Mouse (Mus musculus): ENCODE data around the gene Gstm3. TPM values are rescaled to one million over a fixed set of nuclear protein-coding genes. Genes with fewer than 3 reads are reported as not detected.

The Gstm3 gene
- 1.1 TPM in 1 of 2 replicates, not detected in the other for polyA plus RNA-seq (2012; rRNA removed; ENCODE audit: low replicate concordance)

DNA sequence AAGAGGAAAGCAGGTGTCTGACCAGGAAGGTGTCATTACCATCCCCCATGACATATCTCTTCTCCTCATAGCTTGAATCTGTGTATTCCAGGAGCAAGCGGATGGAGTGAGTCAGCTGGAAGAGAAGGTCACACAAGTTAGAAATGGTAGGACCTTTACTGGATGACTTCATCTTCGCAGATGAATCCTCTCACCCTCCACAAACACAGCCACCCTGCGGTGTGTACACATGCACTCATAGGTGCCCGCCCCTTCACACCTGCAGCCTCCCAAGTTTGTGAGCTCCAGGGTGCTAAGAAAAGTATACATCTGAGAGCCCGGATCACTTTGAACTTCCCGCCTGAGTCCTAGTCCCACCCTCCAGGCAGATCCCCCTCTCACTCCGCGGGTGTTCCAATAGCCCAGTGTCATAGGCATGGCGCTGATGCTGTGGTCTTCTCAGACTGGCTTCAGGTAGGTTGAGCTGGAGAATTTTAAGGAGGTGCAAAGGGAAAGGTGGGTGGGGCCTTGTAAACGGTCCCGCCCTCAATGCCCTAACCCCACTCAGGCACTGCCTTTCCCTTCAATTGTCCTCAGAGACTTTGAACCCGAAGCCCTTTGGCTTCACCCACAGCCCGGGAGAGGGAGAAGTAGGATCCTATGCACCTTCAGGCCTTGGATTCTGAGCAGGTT, at the start of gene Gstm3:
TSS of gene Gstm3 (minus strand) at position 560 of the 672 bp plus-strand sequence.

GRCm38 (mm10) chr3:108017473-108018189, 48.5 kb upstream of the Gstm3 start, which contains the start of gene Gstm1:
TSS of gene Gstm1 (minus strand) at chr3:108017973.

DNA sequence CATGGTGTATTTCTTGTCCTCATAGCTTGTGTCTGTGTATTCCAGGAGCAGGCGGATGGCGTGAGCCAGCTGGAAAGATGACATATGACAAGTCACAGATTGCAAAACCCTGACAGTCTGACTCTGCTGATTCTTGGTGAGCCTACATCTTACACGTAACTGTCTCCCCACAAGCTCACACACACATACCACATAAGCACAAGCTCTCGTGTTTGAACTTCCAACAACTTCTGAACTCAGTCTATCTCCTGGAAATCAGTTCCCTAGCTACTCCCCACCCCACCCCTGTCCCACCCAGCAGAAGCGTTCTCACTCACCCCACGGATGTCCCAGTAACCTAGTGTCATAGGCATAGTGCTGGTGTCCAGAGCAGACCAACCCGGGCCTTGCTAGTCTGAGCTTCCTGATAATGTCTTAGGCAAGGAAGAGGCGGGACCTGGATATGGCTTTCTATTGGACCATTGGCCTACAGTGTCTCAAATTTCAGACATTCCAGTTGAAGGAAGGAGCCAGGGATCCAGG, 17.0 kb upstream of the Gstm3 start, which contains the start of gene Gstm2:
TSS of gene Gstm2 (minus strand) at position 413 of the 522 bp plus-strand sequence.

DNA sequence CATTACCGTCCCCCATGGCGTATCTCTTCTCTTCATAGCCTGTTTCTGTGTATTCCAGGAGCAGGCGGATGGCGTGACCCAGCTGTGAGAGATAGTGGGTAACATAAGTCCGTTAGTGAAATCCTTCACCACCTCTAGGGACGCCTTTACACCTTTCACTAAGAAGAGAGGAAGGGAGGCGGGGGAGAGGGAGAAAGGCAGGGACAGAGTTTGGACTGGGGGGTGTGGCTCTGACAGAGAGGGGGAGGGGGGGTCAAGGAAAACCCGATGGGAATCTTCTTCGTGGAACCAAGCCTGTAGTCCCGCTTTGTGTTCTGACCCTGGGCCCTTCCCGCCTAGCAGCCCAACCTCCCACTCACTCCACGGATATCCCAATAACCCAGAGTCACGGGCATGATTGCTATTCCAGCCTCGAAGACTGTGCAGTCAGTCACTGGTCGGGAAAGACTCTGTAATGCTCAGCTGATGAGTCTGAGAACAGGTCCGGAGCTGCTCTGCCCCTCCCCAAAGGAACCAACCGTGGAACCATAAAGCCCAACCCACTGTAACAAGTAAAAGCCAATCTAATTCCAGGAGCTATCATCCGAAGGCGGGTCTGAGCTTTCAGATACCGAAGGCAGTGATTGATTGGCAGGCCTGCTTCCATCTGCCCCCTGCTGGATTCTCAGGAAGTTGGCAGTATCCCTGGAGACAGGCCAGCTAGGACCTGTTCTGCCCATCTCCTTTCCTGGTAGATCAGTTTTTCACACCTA, 25.7 kb downstream of the Gstm3 start, which contains the start of gene Gstm6:
TSS of gene Gstm6 (minus strand) at position 511 of the 752 bp plus-strand sequence.

GRCm38 (mm10) chr3:107931670-107932069, 37.4 kb downstream of the Gstm3 start, which contains the start of gene Gstm7:
TSS of gene Gstm7 (minus strand) at chr3:107931817.

Other genes starting within 250 kb of the Gstm3 start
- gene Csf1, start 208.8 kb downstream of the Gstm3 start, polyA plus RNA-seq (2012; rRNA removed; ENCODE audit: low replicate concordance), result 49.2 and 53.3 TPM in 2 replicates
- gene Eps8l3, start 92.1 kb downstream of the Gstm3 start, polyA plus RNA-seq (2012; rRNA removed; ENCODE audit: low replicate concordance), result not detected in 2 replicates
- 19.5 and 56.4 TPM in 2 replicates for gene Gstm5, start 73.5 kb downstream of the Gstm3 start, polyA plus RNA-seq (2012; rRNA removed; ENCODE audit: low replicate concordance)
- gene Gstm7, start 37.5 kb downstream of the Gstm3 start, polyA plus RNA-seq (2012; rRNA removed; ENCODE audit: low replicate concordance), result 4.8 and 13.3 TPM in 2 replicates
- gene Gstm6, start 25.5 kb downstream of the Gstm3 start, polyA plus RNA-seq (2012; rRNA removed; ENCODE audit: low replicate concordance), result 1.0 and 2.0 TPM in 2 replicates
- gene Gstm2, start 17.2 kb upstream of the Gstm3 start, polyA plus RNA-seq (2012; rRNA removed; ENCODE audit: low replicate concordance), result 110 and 283 TPM in 2 replicates
- gene Gstm1, start 48.7 kb upstream of the Gstm3 start, polyA plus RNA-seq (2012; rRNA removed; ENCODE audit: low replicate concordance), result 833 and 1,200 TPM in 2 replicates
- 18.5 and 36.0 TPM in 2 replicates for gene Gstm4, start 75.6 kb upstream of the Gstm3 start, polyA plus RNA-seq (2012; rRNA removed; ENCODE audit: low replicate concordance)
- gene Ampd2, start 117.4 kb upstream of the Gstm3 start, polyA plus RNA-seq (2012; rRNA removed; ENCODE audit: low replicate concordance), result 116 and 159 TPM in 2 replicates
- gene Gnat2, start 123.5 kb upstream of the Gstm3 start, polyA plus RNA-seq (2012; rRNA removed; ENCODE audit: low replicate concordance), result 0.10 and 0.18 TPM in 2 replicates
- 12.4 and 25.6 TPM in 2 replicates for gene Gnai3, start 176.9 kb upstream of the Gstm3 start, polyA plus RNA-seq (2012; rRNA removed; ENCODE audit: low replicate concordance)
- gene Gpr61, start 185.6 kb upstream of the Gstm3 start, polyA plus RNA-seq (2012; rRNA removed; ENCODE audit: low replicate concordance), result not detected in 2 replicates
- 27.8 and 29.8 TPM in 2 replicates for gene Amigo1, start 217.1 kb upstream of the Gstm3 start, polyA plus RNA-seq (2012; rRNA removed; ENCODE audit: low replicate concordance)
- gene Cyb561d1, start 231.9 kb upstream of the Gstm3 start, polyA plus RNA-seq (2012; rRNA removed; ENCODE audit: low replicate concordance), result 10.7 and 11.1 TPM in 2 replicates
- gene Atxn7l2, start 241.7 kb upstream of the Gstm3 start, polyA plus RNA-seq (2012; rRNA removed; ENCODE audit: low replicate concordance), result 8.3 and 10.7 TPM in 2 replicates

All from mammary gland, adult 2 months (tissue).